Mouse (Mus musculus) stomach, embryonic 15.5 days (tissue): ENCODE data around the gene Gm7075. TPM values are rescaled to one million over a fixed set of nuclear protein-coding genes. Genes with fewer than 3 reads are reported as not detected.
"Not testable (repeated sequence)": the region's sequence is repeated elsewhere in the genome, so short reads cannot be mapped to it uniquely, and the experiment has no call there.

ENCODE experiments used
- ATAC-seq: fragments of 200-750 bp; cut with Nextera tagmentation; 2 replicates; pipeline ENCODE4 v1.8.0; 2017; ENCODE audit warnings: low read depth, moderate number of reproducible peaks, moderate TSS enrichment; ENCODE audit not compliant: insufficient read depth, low FRiP score
- H3K27ac ChIP-seq: fragments of 300-500 bp; sonication (generic); 2 replicates; pipeline ENCODE4 v1.5.1; 2015; ENCODE audit warnings: mild to moderate bottlenecking, inconsistent platforms
- H3K27me3 ChIP-seq: fragments of 300-500 bp; sonication (generic); replicated peaks from 2 replicates; pipeline ENCODE4 v1.6.1; 2015; ENCODE audit warnings: inconsistent platforms
- H3K36me3 ChIP-seq: fragments of 300-500 bp; sonication (generic); 2 replicates; pipeline ENCODE4 v1.6.1; 2015; ENCODE audit warnings: inconsistent platforms
- H3K4me1 ChIP-seq: fragments of 300-500 bp; sonication (generic); 2 replicates; pipeline ENCODE4 v1.6.1; 2015; ENCODE audit warnings: inconsistent platforms
- H3K4me2 ChIP-seq: fragments of 300-500 bp; sonication (generic); 2 replicates; pipeline ENCODE4 v1.6.1; 2015; ENCODE audit warnings: mild to moderate bottlenecking, inconsistent platforms
- H3K4me3 ChIP-seq: fragments of 300-500 bp; sonication (generic); replicated peaks from 2 replicates; pipeline ENCODE4 v1.5.1; 2015; ENCODE audit warnings: inconsistent platforms
- H3K9ac ChIP-seq: fragments of 300-500 bp; sonication (generic); 2 replicates; pipeline ENCODE4 v1.6.1; 2015; ENCODE audit warnings: inconsistent platforms
- H3K9me3 ChIP-seq: fragments of 300-500 bp; sonication (generic); 2 replicates; pipeline ENCODE4 v1.6.1; 2016; ENCODE audit warnings: inconsistent platforms
- WGBS: fragments of 180-500 bp; shearing (Covaris S2); methylation state at CpG from one replicate; pipeline ENCODE4 v1.1.7; 2015; 5-methylcytosine and 5-hydroxymethylcytosine counted together
- polyA plus RNA-seq: library from polyadenylated mRNA; unstranded; fragments of >200 nt; fragmentation: Nextera tagmentation; extraction: Ambion mirVana; gene quantifications from 2 replicates; pipeline ENCODE4 v1.2.1, GENCODE M21; 2015

Gene Gm7075
- not detected in 2 replicates for polyA plus RNA-seq

DNA sequence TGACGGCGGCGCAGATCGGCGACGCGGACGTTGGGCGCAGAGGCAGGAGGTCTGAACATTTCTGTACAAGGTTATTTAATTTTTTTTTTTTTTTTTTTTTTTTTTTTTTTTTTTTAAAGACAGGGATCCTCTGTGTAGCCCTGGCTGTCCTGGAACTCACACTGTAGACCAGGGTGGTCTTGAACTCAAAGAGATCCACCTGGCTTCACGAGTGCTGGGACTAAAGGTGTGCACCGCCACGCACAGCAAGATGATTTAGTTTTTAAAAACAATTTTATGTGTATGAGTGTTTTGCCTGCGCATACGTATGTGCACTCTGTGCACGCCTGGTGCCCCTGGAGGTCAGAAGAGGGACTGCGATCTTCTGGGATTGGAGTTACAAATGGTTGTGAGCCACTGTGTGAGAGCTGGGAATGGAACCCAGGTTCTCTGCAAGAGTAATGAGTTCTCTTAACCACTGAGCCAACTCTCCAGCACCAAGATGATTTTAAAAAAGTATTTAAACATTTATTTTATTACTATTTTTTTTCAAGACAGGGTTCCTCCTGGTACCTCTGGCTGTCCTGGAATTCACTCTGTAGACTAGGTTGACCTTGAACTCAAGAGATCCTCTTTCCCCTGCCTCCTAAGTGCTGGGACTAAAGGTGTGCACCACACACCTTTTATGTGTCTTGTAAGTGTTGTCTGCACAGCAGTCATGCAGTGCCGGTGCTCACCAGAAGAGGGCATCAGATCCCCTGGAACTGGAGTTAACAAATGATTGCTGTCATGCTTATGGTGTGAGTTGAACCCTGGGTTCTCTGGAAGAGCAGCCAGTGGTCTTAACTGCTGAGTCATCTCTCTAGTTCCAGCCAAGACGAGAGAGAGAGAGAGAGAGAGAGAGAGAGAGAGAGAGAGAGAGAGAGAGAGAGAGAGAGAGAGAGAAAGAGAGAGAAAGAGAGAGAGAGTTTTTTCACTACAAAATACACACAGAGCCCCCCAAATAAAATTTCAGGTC is at the start of gene Gm7075:
Gm7075 (minus strand) TSS at position 51 of the 997 bp plus-strand sequence.
- Histone ChIP-seq H3K36me3 (no peaks in the 10 kb centered on the region), H3K4me3 (no peak within 1 kb of the TSS), H3K27ac (no peak within 1 kb of the TSS), H3K27me3 (no peaks in the 10 kb centered on the region), H3K4me1 (no peaks in the 10 kb centered on the region), H3K9ac (no peak within 1 kb of the TSS), H3K9me3 (no peaks in the 10 kb centered on the region), H3K4me2 (no peak within 1 kb of the TSS)
- 86% methylated on average over 18 of the region's 18 CpGs for WGBS
- ATAC-seq = no peak

GRCm38 (mm10) chr10:63460935-63461334 is 39.3 kb upstream of the Gm7075 start:
- Histone ChIP-seq H3K36me3 (no peaks in the 10 kb centered on the region), H3K9ac (no peak overlapping the region), H3K27ac (no peak overlapping the region), H3K4me1 (no peaks in the 10 kb centered on the region), H3K4me3 (no peak overlapping the region), H3K4me2 (no peak overlapping the region), H3K9me3 (no peaks in the 10 kb centered on the region), H3K27me3 (no peaks in the 10 kb centered on the region)
- no peak for ATAC-seq
- WGBS = 50% methylated on average over 5 of the region's 5 CpGs

DNA sequence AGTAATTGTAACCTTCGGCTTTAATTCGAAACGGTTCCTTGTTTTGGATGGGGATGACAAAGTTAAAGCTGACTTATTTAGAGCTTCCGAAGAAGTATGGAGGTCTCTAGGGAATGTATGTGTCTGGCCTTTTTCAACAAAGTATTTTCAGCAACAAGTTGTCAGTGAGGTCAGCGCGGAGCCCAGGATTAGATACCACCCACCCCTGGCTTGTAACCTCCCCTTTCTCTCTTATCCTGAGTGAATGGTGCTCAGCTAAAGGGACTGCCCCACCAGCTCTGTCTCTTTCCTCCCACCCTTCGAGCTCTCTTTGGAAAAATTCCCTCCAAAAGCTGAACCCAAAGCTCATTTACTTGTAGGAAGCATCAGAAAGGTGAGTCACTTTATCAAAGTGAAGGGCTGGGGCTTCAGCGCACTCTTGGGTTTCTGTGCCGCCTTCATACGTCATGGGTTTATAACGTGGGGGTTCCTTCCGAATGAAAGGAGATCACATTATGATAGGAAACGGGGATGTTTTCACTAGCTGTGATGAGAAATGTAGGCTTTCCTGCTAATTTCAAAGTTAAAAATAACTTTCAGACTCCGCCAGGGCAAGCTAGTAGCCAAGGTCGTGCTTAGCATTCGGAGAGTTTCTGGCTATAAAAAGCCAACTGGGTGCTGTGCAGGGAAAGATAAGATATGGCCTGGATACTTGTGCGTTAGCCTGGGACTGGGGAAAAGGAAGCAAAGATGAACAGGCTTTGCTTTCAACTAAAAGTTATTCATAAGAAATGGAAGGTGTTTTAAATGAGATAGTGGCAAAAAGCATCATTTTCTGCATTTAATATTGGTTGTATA is 35.9 kb upstream of the Gm7075 start:
- 0 out of 2 replicates have a peak overlapping the region, but pooled peaks have one; percentile 4 for H3K4me3 ChIP-seq
- H3K4me1 ChIP-seq = no peaks in the 10 kb centered on the region
- no peaks in the 10 kb centered on the region for H3K36me3 ChIP-seq
- H3K9ac ChIP-seq = no peak overlapping the region
- H3K27me3 ChIP-seq = no peaks in the 10 kb centered on the region
- 54% methylated on average over 17 of the region's 17 CpGs for WGBS
- H3K4me2 ChIP-seq = no peak overlapping the region
- ATAC-seq = no peak
- no peaks in the 10 kb centered on the region for H3K9me3 ChIP-seq
- no peak overlapping the region for H3K27ac ChIP-seq

- no peak for ATAC-seq
- 52% methylated on average over 8 of the region's 8 CpGs for WGBS
- no peak overlapping the region for H3K4me3 ChIP-seq
Observed at GRCm38 (mm10) chr10:63455110-63455878, 33.7 kb upstream of the Gm7075 start.

DNA sequence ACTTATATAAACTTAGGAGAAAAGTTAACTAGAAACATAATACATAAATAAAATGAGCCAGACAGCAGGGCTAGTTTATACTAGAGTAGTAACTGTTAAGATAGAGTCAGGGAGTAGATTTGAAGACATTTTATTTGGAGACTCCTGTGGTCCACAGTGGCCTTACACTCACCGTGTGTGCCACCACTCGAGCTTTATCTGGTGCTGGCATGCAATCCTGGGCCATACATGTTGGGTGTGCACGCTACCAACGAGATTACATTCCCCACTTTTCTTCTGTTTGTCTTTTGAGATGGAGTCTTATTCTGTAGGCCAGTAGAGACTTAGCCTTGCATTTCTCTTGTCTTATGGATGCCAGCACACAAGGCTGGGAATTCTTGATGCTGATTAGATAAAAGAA is 32.3 kb upstream of the Gm7075 start:
- H3K27me3 ChIP-seq = no peaks in the 10 kb centered on the region
- H3K36me3 ChIP-seq = no peaks in the 10 kb centered on the region
- ATAC-seq = no peak
- H3K27ac ChIP-seq = no peak overlapping the region
- no peak overlapping the region for H3K9ac ChIP-seq
- 80% methylated on average over 4 of the region's 4 CpGs for WGBS
- H3K4me3 ChIP-seq = no peak overlapping the region
- no peaks in the 10 kb centered on the region for H3K4me1 ChIP-seq
- no peaks in the 10 kb centered on the region for H3K9me3 ChIP-seq
- no peak overlapping the region for H3K4me2 ChIP-seq

More at GRCm38 (mm10) chr10:63455110-63455878, 33.7 kb upstream of the Gm7075 start:
- no peaks in the 10 kb centered on the region for H3K4me1 ChIP-seq
- H3K36me3 ChIP-seq = no peaks in the 10 kb centered on the region
- no peak overlapping the region for H3K27ac ChIP-seq
- H3K9me3 ChIP-seq = no peaks in the 10 kb centered on the region
- no peak overlapping the region for H3K4me2 ChIP-seq
- no peak overlapping the region for H3K9ac ChIP-seq
- no peaks in the 10 kb centered on the region for H3K27me3 ChIP-seq

DNA sequence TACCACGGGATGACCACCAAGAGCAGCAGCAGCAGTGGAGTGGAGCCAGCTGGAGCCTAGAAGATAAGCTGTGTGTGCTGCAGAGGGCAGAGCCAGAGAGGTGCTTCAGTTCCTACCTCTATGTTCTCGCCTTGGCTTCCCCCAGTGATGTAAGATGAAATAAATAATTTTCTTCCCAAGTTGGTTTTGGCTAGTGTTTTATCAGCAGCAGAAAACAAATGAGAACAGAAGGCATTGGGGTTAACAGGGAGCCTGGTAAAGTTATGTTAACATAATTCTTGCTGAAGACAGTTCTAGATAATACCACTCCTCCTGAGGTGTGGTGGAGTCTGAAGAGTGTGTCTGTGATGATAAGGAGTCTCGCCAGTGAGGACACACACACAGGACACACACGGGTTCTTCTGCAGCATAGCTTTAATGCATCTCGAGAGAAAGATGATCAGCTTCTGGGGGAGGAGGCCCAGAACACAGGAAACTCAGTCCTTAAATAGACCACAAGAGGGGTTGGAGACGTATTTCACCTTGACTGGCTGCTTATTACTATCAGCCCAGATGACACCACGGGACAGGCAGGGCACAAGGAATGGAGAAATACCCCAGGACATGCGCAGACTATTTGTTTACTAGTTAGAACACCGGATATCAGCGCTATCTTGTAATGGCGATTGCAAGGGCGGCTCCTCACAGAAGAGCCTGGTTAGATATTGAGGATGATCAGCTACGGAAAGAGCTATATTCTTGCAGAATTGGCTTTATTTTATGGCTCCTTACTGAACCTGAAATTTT is 23.2 kb upstream of the Gm7075 start:
- H3K27ac ChIP-seq, H3K36me3 ChIP-seq, H3K9ac ChIP-seq, ATAC-seq, H3K4me2 ChIP-seq, H3K4me1 ChIP-seq, H3K4me3 ChIP-seq, H3K9me3 ChIP-seq, H3K27me3 ChIP-seq: not testable (repeated sequence)
- WGBS = 77% methylated on average over 13 of the region's 13 CpGs

DNA sequence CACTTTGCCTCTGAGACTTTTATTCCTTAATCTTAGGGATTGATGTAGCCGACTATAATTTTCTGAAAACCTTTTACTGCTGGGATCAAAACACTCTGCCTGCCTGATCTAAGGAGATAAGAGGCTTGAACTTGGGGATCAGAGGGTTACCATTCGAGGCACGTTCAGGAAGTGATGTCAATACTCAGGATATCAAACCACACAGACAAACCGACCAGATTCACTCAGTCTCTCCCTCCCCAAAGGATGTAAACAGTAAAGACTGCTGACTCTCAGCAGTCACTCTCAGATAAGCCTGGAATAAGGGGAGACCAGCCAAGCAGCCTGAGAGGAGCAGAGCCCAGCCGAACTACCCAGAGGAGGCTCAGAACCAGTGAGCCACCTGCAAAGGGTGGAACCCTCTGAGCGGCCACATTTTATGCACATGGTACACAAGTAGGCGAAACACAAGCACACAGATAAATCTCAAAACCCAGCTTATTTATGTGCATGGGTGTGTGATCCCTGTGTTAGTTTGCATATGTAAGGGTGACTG is 18.2 kb upstream of the Gm7075 start:
- H3K4me2 ChIP-seq = no peak overlapping the region
- H3K27ac ChIP-seq = no peak overlapping the region
- no peaks in the 10 kb centered on the region for H3K4me1 ChIP-seq
- no peak for ATAC-seq
- WGBS = 61% methylated on average over 7 of the region's 7 CpGs
- H3K9ac ChIP-seq = no peak overlapping the region
- H3K36me3 ChIP-seq = no peaks in the 10 kb centered on the region
- H3K27me3 ChIP-seq = no peaks in the 10 kb centered on the region
- H3K9me3 ChIP-seq = no peaks in the 10 kb centered on the region
- no peak overlapping the region for H3K4me3 ChIP-seq

- no peak for ATAC-seq
- no peak overlapping the region for H3K4me2 ChIP-seq
- no peaks in the 10 kb centered on the region for H3K36me3 ChIP-seq
- H3K27me3 ChIP-seq = no peaks in the 10 kb centered on the region
- no peak overlapping the region for H3K27ac ChIP-seq
- no peak overlapping the region for H3K4me3 ChIP-seq
- no peak overlapping the region for H3K9ac ChIP-seq
- H3K9me3 ChIP-seq = no peaks in the 10 kb centered on the region
- H3K4me1 ChIP-seq = no peaks in the 10 kb centered on the region
Observed at GRCm38 (mm10) chr10:63438736-63439262, 17.2 kb upstream of the Gm7075 start.

DNA sequence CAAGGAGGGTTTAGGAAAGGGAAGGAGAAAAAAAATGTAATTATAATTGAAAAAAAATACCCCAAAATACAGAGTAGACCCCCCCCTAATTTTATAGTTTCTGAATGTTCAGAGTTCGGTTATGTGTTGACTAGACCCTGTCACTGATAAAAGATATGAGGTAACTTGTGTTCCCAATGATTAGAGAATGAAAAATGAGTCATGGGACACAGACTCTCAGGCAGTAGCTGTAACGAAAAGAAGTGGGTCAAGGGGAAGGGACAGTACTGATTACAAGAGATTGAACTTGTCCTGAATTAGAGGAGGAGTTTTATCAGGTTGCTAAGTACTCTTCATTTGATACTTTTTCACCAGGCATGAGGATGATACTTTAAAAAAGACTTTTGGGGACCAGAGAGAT is 11.3 kb upstream of the Gm7075 start:
- Histone ChIP-seq H3K36me3 (no peaks in the 10 kb centered on the region), H3K9ac (no peak overlapping the region), H3K4me2 (no peak overlapping the region), H3K9me3 (no peaks in the 10 kb centered on the region), H3K4me1 (no peaks in the 10 kb centered on the region), H3K27me3 (no peaks in the 10 kb centered on the region), H3K4me3 (no peak overlapping the region), H3K27ac (no peak overlapping the region)
- ATAC-seq = no peak
- WGBS = 55% methylated on average over 2 of the region's 2 CpGs

DNA sequence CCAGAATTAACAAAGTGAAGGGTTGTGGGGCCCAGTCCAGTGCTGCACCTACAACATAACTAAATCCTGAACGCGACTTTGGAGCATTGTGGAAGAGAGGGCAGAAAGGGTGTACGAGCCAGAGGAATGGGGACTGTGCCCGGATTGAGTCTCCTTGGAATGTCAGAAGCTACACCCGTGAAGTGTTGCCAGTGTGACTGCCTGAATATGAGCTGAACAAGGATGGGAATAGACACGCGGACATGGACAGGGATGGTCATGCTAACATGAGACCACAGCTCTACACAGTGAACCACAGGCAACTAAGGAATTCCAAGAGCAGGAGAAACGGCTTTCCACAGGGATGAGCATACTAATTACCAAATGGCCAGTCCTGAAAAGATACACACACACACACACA is 10.5 kb upstream of the Gm7075 start:
- Histone ChIP-seq H3K27ac (no peak overlapping the region), H3K4me1 (no peaks in the 10 kb centered on the region), H3K4me2 (no peak overlapping the region), H3K27me3 (no peaks in the 10 kb centered on the region), H3K9ac (no peak overlapping the region), H3K9me3 (no peaks in the 10 kb centered on the region), H3K36me3 (no peaks in the 10 kb centered on the region), H3K4me3 (no peak overlapping the region)
- no peak for ATAC-seq
- 89% methylated on average over 8 of the region's 8 CpGs for WGBS
